19 mouse cellular contexts compared by ENCODE assay signal in the genomic region with DNA sequence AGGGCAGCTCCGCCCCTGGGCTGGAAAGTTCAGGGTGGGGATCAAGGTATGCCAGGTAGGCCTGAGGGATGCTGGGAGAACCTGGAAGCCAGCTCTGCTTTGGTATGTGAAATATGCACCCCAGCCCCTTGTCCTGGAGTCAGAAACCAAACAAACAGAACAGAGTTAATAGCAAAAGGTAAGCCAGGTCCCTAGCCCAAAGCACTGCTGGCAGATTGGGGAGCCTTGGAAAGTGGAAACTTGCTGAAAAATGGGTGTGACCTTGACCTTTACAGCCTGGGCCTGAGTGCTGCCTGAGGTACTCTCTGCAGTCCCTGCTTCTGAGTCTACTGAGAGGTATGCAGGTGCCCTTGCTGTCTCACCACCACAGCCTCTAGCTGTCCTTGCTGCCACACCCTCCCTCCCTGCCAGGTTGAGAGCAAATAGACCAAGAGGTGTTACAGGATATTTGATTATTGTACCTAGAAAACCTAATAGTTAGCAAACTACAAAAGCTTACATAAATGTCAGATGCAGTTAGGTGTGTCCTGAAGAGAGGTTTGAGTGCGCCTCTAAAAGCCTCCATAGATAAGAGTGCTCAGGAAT. TPM values are rescaled to one million over a fixed set of nuclear protein-coding genes. Genes with fewer than 3 reads are reported as not detected.
DNase-seq lines count a peak whose midpoint lies in the region; ATAC-seq and TF ChIP-seq lines count a peak whose summit lies in the region.
"Had no signal": no experiment of that assay in that cellular context is flagged by ENCODE, and none has a peak within 500 bp of the region (broad histone marks: within the 10 kb centered on the region; RNA-seq: fewer than 3 reads in every experiment).

No protein-coding gene starts in this region.

- in situ Hi-C loops in ES-E14 (cut with MboI; ENCODE audit: low sequenced_read_pairs in 2 of 2, unreplicated experiment in 2 of 2) = loop anchor here (5.0 kb wide), 1 partner anchor 80 kb away; a partner anchor contains a TSS

- no peak overlapping the region for H3K9ac ChIP-seq in ES-E14 (ENCODE audit: insufficient read depth, low read depth, low read length, poor library complexity, severe bottlenecking)
- no peak overlapping the region for H3K9ac ChIP-seq in hindbrain, embryonic 16.5 days (ENCODE audit: low read depth, low read length)
- H3K9ac ChIP-seq: heart, embryonic 13.5 days; limb, embryonic 12.5 days; liver, embryonic 15.5 days had no signal

- no peak overlapping the region for H3K4me2 ChIP-seq in hindbrain, embryonic 16.5 days (ENCODE audit: low read length)
- H3K4me2 ChIP-seq: heart, embryonic 13.5 days; limb, embryonic 12.5 days; liver, embryonic 15.5 days had no signal

- H3K4me1 ChIP-seq in ES-E14 (ENCODE audit: control insufficient read depth in 2 of 2, insufficient read depth in 2 of 2, low read length in 2 of 2, poor library complexity in 1 of 2) = peaks cover 0 to 3% of the 10 kb centered on the region in 2 experiments; a peak in 1 of 4 replicates
- H3K4me1 ChIP-seq in hindbrain, embryonic 16.5 days (ENCODE audit: control insufficient read depth, insufficient read depth, low read depth, low read length) = no peaks in the 10 kb centered on the region
- H3K4me1 ChIP-seq: heart, embryonic 13.5 days; limb, embryonic 12.5 days; liver, embryonic 15.5 days; midbrain, embryonic 10.5 days had no signal

- WGBS in hindbrain, embryonic 16.5 days = 98% methylated on average over 2 of the region's 2 CpGs

- H3K27ac ChIP-seq in ES-E14 (ENCODE audit: insufficient read depth, low read depth, low read length, poor library complexity, severe bottlenecking) = peak overlapping the region; percentile 29; the same call in 1 of the 2 replicates
- no peak overlapping the region for H3K27ac ChIP-seq in hindbrain, embryonic 16.5 days (ENCODE audit: low read depth, low read length)
- H3K27ac ChIP-seq: heart, embryonic 13.5 days; limb, embryonic 12.5 days; liver, embryonic 15.5 days; midbrain, embryonic 10.5 days had no signal

- ATAC-seq in hindbrain, embryonic 16.5 days = no peak
- no peak for ATAC-seq in cerebellum, adult (ENCODE audit: insufficient number of reproducible peaks, low FRiP score, low TSS enrichment)

- H3K27me3 ChIP-seq in hindbrain, embryonic 16.5 days (replicated peaks; ENCODE audit: control insufficient read depth, insufficient read depth, low read length) = no peaks in the 10 kb centered on the region
- H3K27me3 ChIP-seq: heart, embryonic 13.5 days; limb, embryonic 12.5 days; liver, embryonic 15.5 days had no signal

- no peaks in the 10 kb centered on the region for H3K36me3 ChIP-seq in ES-E14 (ENCODE audit: control insufficient read depth, insufficient read depth, low read length, poor library complexity, severe bottlenecking)
- no peaks in the 10 kb centered on the region for H3K36me3 ChIP-seq in hindbrain, embryonic 16.5 days (ENCODE audit: control insufficient read depth, insufficient read depth, low read length)
- H3K36me3 ChIP-seq: heart, embryonic 13.5 days; limb, embryonic 12.5 days; liver, embryonic 15.5 days; midbrain, embryonic 10.5 days had no signal

- H3K4me3 ChIP-seq in ES-E14 (ENCODE audit: insufficient read depth in 1 of 2, low read depth in 1 of 2, low read length in 2 of 2, poor library complexity in 1 of 2, severe bottlenecking in 1 of 2) = no peak overlapping the region
- no peak overlapping the region for H3K4me3 ChIP-seq in hindbrain, embryonic 16.5 days (ENCODE audit: low read length)
- H3K4me3 ChIP-seq: heart, embryonic 13.5 days; limb, embryonic 12.5 days; liver, embryonic 15.5 days; midbrain, embryonic 10.5 days had no signal

- DNase-seq in ES-E14 (ENCODE audit: low read depth, low spot score) (no peak), ZHBTc4 (ENCODE audit: low read depth, low spot score) (peak; percentile 64)
- peak; percentile 36 for DNase-seq in kidney, postnatal 10 days
- peak; percentile 74 for DNase-seq in lung, postnatal 25 days (ENCODE audit: low spot score)
- no peak for DNase-seq in left cerebral cortex, postnatal 25 days (ENCODE audit: low spot score in 2 of 2)
- DNase-seq: cerebellum, adult 2 months; gastrocnemius, postnatal 10 days; layer of hippocampus, postnatal 36 days; right cerebral cortex, adult 18-20 months had no signal

- no peaks in the 10 kb centered on the region for H3K9me3 ChIP-seq in ES-E14 (ENCODE audit: control insufficient read depth, insufficient read depth, low read depth, low read length)
- H3K9me3 ChIP-seq in hindbrain, embryonic 16.5 days (ENCODE audit: control insufficient read depth, low read length) = no peaks in the 10 kb centered on the region
- H3K9me3 ChIP-seq: heart, embryonic 13.5 days; limb, embryonic 12.5 days; liver, embryonic 15.5 days; midbrain, embryonic 10.5 days had no signal

- intact Hi-C loops in left cerebral cortex, postnatal 25 days (cut with DNase I) = loop anchor here (5.0 kb wide), 1 partner anchor 80 kb away; a partner anchor contains a TSS

TF ChIP-seq in ES-E14, 5 proteins besides CTCF, POLR2A, EP300 and RAD21:
- TF ChIP-seq ZC3H11A (IDR thresholded peaks at IDR 0.05; ENCODE audit: borderline replicate concordance, low read depth, low read length) (no peak), MAFK (IDR thresholded peaks at IDR 0.05; ENCODE audit: insufficient read depth, low read depth, low read length) (no peak), HCFC1 (IDR thresholded peaks at IDR 0.05; ENCODE audit: borderline replicate concordance, insufficient read depth, low read length) (no peak), ZNF384 (IDR thresholded peaks at IDR 0.05; ENCODE audit: low read depth, low read length) (no peak)

RNA-seq across cellular contexts. Expression of a gene that starts 7.7 kb away (rescaled TPM):
- 0.36 TPM in 1 of 2 replicates, not detected in the other for total RNA-seq in ES-E14 (2012; rRNA removed)
- polyA plus RNA-seq in hindbrain, embryonic 16.5 days (2015; fragmentation: Nextera tagmentation; extraction: Ambion mirVana) = not detected in 2 replicates
- not detected for total RNA-seq in left cerebral cortex, postnatal 25 days (2021)
- total RNA-seq: CH12.LX; gastrocnemius, postnatal 10 days; layer of hippocampus, postnatal 36 days; neutrophil, adult 5-6 weeks had no signal
- polyA plus RNA-seq: brain, embryonic 14.5 days; cerebellum, adult 2 months; heart, embryonic 13.5 days; hindbrain, embryonic 11.5 days; limb, embryonic 12.5 days; midbrain, embryonic 10.5 days had no signal

Comparison
In these comparisons a context has a peak if more than half of its experiments do, and no peak if none do; other contexts are left out.
1. DNase-seq: peak in ZHBTc4 (single experiment), kidney, postnatal 10 days (single experiment) and lung, postnatal 25 days (single experiment); none in ES-E14 (single experiment) and left cerebral cortex, postnatal 25 days (0 of 2).